Mouse (Mus musculus) liver, adult (tissue): ENCODE results near the gene Top3b.

Experiments
- GATA4 ChIP-seq: IDR thresholded peaks from 2 replicates; pipeline ENCODE4 v1.6.1; 2014; ENCODE audit warnings: mild to moderate bottlenecking, low read length; ENCODE audit not compliant: insufficient replicate concordance

Gene Top3b

DNA sequence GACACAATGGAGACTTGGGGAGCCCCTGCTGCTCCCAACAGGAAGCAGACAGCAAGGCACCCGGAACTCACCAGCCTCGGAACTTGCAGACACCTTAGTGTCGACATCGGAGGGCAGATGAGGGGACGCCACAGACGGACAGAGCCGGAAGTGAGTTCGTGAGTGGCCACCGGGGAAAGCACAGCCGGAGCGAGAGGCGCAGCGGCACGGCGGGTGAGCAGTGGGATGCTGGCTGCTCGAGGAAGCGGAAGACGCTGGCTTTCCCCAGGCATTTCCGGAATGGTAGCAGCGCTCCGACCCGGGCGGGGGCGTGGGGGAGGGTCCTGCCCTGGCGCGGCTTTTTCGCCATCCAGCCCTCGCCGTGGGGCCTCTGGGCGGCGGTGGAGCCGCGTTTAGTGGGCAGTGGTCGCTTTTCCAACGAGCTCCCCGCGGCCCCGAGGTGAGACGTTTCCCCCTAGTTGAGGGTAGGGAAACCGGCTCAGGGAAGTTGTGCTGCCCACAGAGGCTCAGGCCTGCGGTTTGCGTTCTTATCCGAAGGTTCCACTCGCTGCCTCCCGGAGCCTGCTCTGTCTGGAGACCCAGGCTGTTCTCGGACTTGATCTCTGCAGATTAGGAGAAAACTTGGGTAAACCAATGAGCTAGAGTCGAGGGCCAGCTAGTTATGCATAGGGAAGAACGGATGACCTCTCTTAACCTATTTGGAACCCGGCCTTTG lies at the start of gene Top3b, which contains the start of gene Vpreb1:
Gene Top3b (plus strand): TSS at position 120 of the 715 bp plus-strand sequence.
Gene Vpreb1 (minus strand): TSS at position 227 of the 715 bp plus-strand sequence.
- no peak for TF ChIP-seq GATA4

DNA sequence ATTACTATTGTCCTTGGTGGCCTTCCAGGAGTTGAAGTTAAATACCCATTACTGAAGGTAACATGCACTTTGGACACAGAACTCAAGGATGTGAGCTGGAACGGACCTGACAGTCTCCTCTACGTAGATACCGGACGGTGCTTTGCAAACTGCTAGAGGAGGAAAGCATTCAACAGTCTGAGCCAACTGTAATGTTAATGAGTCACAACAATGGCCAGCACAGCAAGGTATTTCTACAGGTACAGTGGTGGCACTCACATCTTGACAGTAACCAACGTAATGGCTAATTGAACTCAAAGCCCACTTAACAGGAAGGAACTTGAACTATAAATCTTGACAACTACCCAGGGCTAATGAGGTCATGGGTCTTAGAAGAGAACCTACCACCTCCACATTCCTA lies 45.1 kb upstream of the Top3b start:
- TF ChIP-seq GATA4, result no peak

DNA sequence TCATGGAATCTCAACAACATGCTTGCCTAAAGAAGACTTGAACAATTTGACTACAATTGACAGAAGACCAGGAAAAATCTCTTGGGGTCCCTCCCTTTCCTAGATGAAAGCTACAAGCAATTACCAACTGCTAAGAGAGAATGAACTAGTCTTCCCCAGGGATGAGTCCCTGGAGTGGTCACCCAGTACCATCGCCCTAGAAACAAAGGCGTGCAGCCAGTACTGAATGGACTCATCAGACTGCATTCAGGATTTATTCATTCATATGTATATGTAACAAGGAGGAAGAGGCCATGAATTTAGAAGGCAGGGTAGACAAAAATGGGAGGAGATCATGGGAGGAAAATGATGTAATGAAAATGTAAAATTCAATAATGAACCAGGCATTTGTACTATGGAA lies 44.3 kb upstream of the Top3b start:
- no peak for TF ChIP-seq GATA4

DNA sequence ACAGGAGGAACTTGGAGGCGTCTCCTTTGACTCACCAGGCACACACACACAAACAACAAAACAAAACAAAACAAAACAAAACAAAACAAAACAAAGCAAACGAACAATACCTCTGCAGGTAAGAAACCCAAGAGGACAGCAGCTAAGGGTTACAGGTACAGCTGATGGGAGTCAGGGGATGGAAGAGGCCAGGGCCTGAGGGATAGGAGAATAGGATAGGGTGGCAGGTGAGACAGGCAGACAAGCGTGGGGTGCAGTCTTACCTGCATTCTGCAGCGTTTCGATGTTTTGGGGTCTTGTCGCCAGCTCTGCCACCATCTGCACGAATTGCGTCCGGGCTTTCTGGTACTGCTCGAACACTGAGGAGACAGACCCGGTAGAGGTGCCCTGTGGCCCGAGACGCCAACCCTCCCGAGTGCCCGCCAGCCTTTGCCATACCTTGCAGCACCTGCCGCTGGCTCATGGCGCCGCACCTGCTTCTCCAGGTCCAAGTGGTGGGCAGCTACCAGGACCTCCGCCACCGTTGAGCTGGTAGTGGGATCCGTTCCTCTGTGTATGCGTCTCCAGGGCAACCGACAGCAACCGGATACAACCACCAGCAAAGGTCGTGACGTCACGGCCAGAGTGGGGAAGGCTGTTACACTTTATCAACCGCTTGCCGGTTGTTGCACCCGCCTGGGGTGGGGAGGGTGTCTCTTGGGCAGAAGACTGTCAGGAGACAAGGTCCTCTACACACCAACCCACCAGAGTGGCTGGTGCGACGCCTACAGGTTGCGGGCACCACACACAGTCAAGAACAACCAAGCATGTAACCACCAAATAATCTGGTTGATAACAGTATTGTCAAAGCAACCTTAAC lies 41.5 kb upstream of the Top3b start, which contains the start of gene Spag6l:
Gene Spag6l (minus strand): TSS at position 700 of the 859 bp plus-strand sequence.
- TF ChIP-seq GATA4, result no peak

DNA sequence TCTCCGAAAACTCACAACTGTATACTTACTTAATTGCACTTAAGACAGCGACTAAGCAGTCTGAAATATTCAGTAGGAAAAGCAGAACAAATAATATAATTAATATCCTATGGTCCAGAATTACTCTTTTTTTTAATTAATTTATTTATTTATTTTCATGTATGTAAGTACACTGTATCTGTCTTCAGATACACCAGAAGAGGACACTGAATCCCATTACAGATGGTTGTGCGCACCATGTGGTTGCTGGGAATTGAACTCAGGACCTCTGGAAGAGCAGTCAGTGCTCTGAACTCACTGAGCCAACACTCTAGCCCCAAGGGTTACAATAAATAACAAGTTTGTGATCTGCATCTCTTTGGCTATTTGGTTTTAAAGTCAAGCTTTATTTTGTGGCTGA lies 40.9 kb upstream of the Top3b start:
- no peak for TF ChIP-seq GATA4

DNA sequence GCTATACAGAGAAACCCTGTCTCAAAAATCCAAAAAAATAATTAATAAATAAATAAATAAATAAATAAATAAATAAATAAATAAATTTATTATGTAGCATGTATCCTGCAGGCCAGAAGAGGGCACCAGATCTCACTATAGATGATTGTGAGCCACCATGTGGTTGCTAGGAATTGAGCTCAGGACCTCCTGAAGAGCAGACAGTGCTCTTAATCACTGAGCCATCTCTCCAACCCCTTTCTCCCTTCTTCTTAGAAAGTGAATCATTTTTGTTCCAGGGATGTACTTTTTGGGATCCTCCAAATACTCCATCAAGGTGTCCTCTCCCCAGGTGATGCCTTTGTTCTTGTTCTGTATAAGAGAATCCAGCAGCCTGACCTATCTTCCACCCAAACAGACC lies 21.3 kb upstream of the Top3b start:
- TF ChIP-seq GATA4, result no peak

DNA sequence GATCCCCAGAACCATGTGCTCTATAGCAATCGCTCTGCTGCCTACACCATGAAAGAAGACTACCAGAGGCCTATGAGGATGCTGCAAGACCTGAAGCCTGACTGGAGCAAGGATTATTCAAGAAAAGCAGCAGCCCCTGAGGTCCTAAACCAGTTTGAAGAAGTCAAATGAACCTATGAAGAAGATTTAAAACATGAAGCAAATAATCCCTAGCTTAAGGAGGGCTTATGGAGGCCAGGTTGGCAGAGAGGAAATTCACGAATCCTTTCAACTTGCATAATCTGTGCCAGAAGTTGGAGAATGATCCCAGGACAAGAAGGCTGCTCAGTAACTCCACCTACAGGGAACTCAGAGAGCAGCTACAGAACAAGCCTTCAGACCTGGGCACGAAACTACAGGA lies 18.1 kb upstream of the Top3b start:
- TF ChIP-seq GATA4, result no peak

DNA sequence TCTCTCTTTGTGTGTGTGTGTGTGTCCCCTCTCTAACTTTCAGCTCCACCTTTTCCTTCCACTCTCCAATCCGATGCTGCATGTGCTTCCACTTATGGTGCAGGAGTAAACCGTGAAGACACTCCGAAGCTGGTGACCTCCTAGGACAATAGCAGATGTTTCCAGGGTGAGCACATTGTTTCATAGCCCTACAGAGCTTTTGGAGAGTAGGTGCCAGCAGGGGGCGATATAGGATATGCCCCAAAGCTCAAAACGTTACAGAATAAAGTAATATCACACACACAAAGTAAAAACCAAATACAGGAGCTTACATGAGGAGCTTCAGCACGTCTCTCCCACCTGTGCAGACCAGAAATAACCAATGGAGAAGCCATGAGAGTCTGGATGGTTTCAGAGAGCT lies 15.7 kb upstream of the Top3b start:
- TF ChIP-seq GATA4, result no peak

DNA sequence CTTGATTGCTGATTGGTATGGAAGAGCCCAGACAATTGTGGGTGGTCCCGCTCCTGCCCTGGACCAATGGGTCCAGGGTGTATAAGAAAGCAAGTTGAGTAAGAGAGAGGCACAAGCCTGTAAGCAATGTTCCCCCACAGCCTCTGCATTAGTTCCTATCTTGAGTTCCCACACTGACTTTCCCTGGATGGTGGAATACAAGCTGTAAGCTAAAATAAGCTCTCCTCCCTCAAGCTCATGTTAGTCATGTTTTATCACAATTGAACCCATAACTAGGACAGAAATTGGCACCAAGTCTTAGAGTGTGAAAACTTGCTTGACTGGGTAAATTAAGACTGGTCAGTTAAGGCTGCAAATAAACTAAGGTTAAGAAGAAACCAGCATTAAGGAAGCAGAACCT lies 15.0 kb upstream of the Top3b start:
- TF ChIP-seq GATA4, result no peak

DNA sequence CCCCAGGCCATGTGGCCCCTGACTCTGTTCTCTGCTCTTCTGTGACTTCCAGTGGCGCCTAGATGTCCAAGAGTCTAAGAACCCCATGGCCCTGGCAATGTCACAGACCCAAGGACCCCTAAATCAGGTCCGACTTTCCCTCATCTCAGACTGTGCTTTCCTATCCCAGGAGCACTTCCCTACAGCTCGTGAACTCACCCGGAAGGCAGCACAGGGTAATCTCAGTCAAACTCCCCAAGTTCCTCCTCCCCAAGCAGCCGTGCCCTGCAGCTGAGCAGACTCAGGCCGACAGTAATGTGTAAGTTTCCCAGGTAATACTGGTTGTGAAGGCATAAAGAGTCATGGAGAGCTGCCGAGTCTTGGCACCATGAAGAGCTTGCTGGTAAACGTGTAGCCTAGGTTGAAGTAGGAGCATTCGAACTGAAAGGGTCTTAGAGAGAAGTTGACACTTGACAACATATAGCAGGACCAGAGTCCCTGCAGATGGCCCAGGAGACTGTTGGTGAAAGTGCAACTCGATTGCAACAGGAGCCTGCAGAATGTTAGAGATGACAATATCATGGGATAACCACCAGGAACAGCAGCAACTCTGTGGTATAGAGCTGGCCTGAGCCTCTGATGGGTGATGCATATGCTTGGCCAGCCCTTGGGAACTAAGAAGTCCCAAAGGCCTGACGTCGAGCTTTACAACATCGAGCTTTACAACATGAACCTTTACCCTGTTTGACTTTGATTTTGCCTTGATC lies 13.6 kb upstream of the Top3b start:
- no peak for TF ChIP-seq GATA4

DNA sequence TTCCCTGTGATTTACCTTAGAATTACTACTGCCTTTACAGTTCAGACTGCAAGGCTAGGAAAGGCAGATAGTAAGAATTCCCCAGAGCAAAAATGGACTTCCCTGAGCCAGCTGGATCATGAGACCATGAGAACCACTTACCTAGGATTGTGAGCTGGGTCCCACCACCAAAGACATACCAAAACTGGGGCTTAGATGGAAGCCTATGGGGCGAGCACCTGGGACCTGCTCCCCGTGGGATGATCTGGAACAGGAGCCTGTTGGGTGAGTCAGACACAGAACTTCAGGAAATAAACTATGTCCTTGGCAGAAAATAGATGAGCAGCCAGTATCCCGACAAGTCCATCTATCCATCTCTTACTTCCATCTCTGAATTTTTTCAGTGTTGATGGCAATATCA lies 8.2 kb upstream of the Top3b start:
- no peak for TF ChIP-seq GATA4

DNA sequence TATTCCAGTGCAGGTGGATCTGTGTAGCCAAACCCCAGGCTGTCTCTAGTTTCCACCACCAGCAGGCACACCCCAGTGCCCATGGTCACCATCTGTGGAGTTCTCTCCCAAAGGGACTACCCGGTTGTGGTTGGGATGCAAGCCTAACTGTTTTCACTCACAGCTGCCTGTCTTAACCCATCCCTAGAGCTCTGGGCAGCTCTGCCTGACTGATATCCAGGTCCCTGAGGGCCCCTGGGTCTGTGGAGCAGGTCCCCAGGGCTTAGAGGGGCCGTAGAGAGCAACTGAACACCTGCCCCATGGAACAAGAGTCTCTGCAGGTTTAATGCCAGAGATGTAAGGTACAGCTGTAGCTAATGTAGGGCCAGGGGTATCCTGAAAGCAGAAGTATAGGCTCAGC lies 6.6 kb upstream of the Top3b start, which contains the start of gene Igll1:
Gene Igll1 (minus strand): TSS at position 8 of the 400 bp plus-strand sequence.
- TF ChIP-seq GATA4, result no peak

DNA sequence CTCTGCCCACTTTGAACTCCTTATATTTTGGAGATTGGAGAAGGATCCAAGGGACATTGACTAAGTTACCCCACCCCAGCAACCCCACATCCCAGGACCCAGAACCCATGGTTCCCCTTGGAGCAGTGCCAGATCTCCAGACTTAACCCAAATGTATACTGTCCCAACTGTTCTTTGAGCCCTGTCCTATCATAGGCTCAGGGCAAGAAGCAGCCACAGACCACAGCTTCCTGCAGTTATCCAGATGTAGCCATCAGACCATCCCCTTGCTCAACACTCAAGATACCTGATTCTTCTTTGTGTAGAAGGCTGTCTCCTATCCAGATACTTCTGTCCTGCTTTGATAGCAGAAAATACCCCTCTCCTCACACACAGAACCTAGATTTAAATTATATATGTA lies 5.3 kb upstream of the Top3b start:
- no peak for TF ChIP-seq GATA4

DNA sequence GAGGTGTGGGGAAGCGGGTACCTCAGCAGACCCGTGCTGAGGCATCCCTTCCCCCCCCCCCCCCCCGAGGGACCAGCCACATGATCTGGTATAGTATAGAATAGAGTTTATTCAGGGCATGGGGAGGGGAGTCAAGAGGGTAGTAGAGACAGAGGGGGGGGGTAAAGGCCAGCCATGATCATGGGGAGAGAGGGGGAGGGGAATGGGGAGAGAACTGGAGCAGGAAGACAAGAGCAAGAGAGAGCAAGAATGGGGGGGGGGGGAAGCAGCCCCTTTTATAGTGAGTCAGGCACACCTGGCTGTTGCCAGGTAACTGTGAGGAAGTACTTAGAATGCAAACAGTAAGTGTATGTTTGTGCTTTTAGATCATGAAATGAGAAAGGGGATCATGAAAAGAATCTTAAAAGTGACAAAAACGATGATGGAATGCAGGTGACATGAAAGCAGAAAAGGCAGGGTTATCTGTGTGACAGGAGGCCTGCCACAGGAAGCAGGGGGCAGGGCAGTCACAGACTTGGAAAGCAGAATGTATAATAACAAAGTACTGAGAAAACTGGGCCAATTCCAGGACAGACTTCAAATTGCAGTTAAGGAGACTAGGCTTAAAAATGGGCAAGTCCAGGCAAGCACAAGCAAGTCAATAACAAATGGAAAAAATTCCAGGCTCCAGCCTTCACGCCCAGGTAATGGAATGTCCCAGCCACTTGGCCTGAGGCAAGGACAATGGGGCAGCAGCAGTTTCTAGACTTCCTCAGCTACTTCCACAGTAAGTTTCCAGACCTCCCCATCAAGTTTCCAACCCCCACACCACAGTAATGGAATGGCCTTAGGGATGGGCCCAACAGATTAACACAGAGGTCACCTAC lies 4.6 kb upstream of the Top3b start:
- TF ChIP-seq GATA4, result no peak

DNA sequence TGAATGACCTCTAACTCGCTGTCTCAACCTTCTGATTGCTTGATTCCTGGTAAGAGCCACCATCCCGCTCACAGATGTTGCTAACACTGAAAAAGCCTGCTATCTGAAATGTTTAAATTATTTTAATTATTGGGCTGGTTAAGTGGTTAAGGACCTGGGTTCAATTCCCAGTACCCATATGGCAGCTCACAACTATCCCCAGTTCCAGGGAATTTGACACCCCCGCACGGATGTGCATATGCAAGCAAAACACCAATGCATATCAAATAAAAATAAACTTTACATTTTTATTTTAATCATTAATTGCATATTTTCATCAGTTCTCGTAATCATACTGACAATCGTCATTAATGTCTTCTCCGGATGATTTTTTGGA lies 307 bp upstream of the Top3b start:
- no peak for TF ChIP-seq GATA4
